Mouse (Mus musculus): ENCODE measurements around the gene Mrpl14. TPM values are rescaled to one million over a fixed set of nuclear protein-coding genes. Genes with fewer than 3 reads are reported as not detected.

The Mrpl14 gene
- polyA plus RNA-seq, 1 experiment from 2014 or later: 191 TPM

DNA sequence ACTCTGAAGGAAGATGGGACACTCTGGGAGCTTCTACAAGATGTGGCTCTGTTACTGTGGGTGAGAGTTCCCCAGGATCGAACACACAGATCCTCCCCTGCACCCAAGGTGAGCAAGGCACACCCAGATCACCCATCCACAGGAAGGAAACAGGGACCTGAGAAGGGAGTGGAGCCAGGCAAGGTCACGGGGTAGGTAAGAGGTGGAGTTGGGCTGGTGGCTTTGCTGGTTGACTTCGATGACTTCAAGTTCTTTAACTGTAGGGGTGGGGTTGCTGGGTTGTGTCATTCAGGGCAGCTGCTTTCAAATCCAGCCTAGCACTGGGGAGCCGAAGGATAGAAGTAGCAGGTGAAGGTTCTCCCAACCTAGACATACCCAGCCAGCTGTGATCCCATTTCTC lies 3.3 kb upstream of the Mrpl14 start:
- no peak overlapping the region for H3K4me3 ChIP-seq (ENCODE audit: low read length)
- WGBS: 84% methylated on average over 4 of the region's 4 CpGs
- H3K27me3 ChIP-seq (ENCODE audit: control insufficient read depth, insufficient read depth, low read depth, low read length): no peaks in the 10 kb centered on the region
- no peak overlapping the region for H3K27ac ChIP-seq (ENCODE audit: low read length)
- H3K4me2 ChIP-seq (ENCODE audit: low read depth, low read length): no peak overlapping the region
- peaks cover 3% of the 10 kb centered on the region; the same call in 1 of the 2 replicates for H3K36me3 ChIP-seq (ENCODE audit: control insufficient read depth, insufficient read depth, low read length)
- H3K4me1 ChIP-seq (replicated peaks; ENCODE audit: control insufficient read depth, insufficient read depth, low read length): peaks cover 25% of the 10 kb centered on the region
- no peak for ATAC-seq (ENCODE audit: low read depth)
- no peaks in the 10 kb centered on the region for H3K9me3 ChIP-seq (ENCODE audit: control insufficient read depth, low read length)
- no peak overlapping the region for H3K9ac ChIP-seq (ENCODE audit: low read length)

DNA sequence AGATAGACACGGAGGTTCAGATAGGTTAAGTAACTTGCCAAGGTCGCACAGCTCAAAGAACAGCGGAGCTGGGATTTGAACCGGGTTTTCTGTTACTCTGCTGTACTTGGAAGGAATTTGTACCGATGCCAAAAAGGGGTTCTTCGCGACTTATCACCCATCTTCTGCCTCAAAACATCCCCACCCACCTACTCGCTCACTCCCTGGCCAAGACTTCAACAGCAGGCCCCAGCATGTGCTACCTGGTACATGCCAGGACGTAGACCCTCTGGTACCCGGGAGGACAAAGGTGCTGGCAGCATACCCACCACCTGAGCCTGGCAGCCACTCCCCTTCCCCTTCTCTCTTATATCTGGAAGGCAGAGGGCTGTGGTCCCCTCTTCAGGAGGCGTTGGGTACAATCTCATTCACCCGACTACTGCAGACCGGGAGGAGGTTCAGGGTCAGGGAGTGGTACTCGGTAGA lies 1.4 kb upstream of the Mrpl14 start:
- Histone ChIP-seq H3K4me3 (ENCODE audit: low read length) (peak overlapping the region; percentile 94), H3K4me1 (replicated peaks; ENCODE audit: control insufficient read depth, insufficient read depth, low read length) (peaks cover 28% of the 10 kb centered on the region), H3K27ac (ENCODE audit: low read length) (peak overlapping the region; percentile 85), H3K27me3 (ENCODE audit: control insufficient read depth, insufficient read depth, low read depth, low read length) (no peaks in the 10 kb centered on the region), H3K36me3 (ENCODE audit: control insufficient read depth, insufficient read depth, low read length) (no peaks in the 10 kb centered on the region), H3K9me3 (ENCODE audit: control insufficient read depth, low read length) (no peaks in the 10 kb centered on the region), H3K9ac (ENCODE audit: low read length) (peak overlapping the region; percentile 90), H3K4me2 (ENCODE audit: low read depth, low read length) (peak overlapping the region; percentile 73)
- WGBS: 31% methylated on average over 14 of the region's 14 CpGs
- no peak for ATAC-seq (ENCODE audit: low read depth)

DNA sequence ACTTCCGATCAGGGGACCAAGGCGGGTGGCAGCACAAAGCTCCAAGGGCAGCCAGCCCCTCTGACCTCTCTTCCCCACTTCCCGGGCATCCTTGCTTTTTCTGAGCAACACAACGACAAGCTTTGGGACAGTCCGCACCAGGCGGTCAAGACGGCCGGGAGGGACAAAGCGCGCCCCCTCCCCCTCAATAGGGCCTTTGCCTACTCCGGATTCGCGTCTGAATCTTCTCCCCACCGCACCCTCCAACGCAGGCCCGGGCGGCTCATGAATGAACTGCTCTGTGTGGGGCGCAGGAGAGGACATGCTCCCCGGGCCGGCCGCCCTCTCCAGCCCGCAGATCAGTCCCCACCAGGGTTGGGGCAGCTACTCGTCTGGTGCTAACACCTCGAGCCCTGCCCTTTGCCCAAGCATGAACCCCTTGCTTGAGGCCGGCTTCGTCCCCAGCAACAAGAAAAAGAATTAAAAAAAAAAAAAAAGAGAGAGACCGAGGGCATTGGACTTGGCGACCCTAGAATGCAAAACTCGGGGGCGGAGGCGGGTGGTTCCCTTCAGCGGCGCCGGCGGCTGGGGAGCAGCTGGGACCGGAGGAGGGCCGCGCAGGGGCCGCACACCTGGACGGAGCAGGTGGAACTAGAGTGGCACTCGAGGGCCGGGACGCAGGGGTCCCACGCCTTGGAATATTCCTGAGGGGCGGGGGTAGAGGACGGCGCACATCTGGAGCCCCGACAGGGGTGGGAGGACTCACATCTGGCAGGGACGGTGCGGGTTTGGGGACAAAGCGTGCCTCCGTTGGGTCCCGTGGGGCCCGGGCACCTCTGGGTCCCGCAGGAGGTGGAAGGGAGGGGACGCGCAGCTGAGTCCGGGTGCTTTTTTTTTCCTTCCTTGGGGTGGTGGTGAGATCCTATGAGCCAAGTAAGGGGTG lies 690 bp upstream of the Mrpl14 start:
- Histone ChIP-seq H3K9me3 (ENCODE audit: control insufficient read depth, low read length) (no peaks in the 10 kb centered on the region), H3K4me1 (replicated peaks; ENCODE audit: control insufficient read depth, insufficient read depth, low read length) (peaks cover 28% of the 10 kb centered on the region), H3K27me3 (ENCODE audit: control insufficient read depth, insufficient read depth, low read depth, low read length) (no peaks in the 10 kb centered on the region), H3K4me3 (ENCODE audit: low read length) (peak overlapping the region; percentile 94), H3K36me3 (ENCODE audit: control insufficient read depth, insufficient read depth, low read length) (no peaks in the 10 kb centered on the region), H3K9ac (ENCODE audit: low read length) (peak overlapping the region; percentile 90), H3K4me2 (ENCODE audit: low read depth, low read length) (peak overlapping the region; percentile 73), H3K27ac (ENCODE audit: low read length) (peak overlapping the region; percentile 85)
- ATAC-seq (ENCODE audit: low read depth): peak; percentile 52
- under 1% methylated on average over 58 of the region's 58 CpGs for WGBS

DNA sequence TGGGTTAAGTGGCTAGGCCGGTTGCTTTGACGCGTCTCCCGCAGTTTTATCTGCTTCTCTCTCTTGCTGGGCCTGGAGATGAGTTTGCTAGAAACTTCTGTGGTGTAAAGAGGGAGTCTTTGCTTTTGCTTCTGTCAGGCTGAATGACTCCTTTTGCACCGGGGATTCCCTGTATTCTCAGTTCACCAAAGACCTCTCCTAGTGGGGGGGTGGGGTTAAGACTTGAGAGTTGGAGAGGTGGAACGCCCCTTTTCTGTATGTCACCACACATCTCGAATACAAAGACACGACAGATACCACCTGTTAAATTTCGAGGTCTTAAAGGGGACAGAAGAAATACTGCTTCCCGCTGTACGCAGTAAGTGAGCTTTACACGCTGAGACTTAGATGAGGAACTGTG lies 594 bp downstream of the Mrpl14 start, which contains the start of gene Tmem63b:
Tmem63b (minus strand) TSS at position 190 of the 400 bp plus-strand sequence.
- H3K27ac ChIP-seq (ENCODE audit: low read length): peak within 1 kb of the TSS; percentile 85
- 0 out of 2 replicates have a peak, but pooled peaks have one; percentile 11 for ATAC-seq (ENCODE audit: low read depth)
- H3K9me3 ChIP-seq (ENCODE audit: control insufficient read depth, low read length): no peaks in the 10 kb centered on the region
- peak within 1 kb of the TSS; percentile 94 for H3K4me3 ChIP-seq (ENCODE audit: low read length)
- peak within 1 kb of the TSS; percentile 73 for H3K4me2 ChIP-seq (ENCODE audit: low read depth, low read length)
- peaks cover 22% of the 10 kb centered on the region for H3K4me1 ChIP-seq (replicated peaks; ENCODE audit: control insufficient read depth, insufficient read depth, low read length)
- H3K27me3 ChIP-seq (ENCODE audit: control insufficient read depth, insufficient read depth, low read depth, low read length): no peaks in the 10 kb centered on the region
- peak within 1 kb of the TSS; percentile 97 for H3K9ac ChIP-seq (ENCODE audit: low read length)
- 3% methylated on average over 12 of the region's 12 CpGs for WGBS
- no peaks in the 10 kb centered on the region for H3K36me3 ChIP-seq (ENCODE audit: control insufficient read depth, insufficient read depth, low read length)

DNA sequence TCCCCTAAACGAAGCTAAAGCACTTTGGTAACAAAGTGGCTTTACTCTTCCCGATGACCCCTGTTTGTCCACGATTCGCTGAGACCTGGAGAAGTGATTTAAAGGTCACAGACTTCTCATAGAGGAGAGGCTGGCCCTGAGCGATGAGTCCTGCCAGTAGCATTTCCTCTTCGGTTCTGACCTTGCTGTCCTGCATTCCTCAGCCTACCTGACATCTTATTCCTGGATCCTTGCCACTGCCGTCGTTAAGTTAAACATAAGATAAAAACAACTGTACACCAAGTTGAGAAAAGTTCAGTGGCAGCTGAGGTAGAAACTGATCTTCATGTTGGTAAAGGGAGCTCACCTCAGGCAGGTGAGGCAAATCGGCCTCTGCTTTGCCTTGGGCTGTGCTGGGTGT lies 3.0 kb downstream of the Mrpl14 start:
- no peaks in the 10 kb centered on the region for H3K9me3 ChIP-seq (ENCODE audit: control insufficient read depth, low read length)
- peak overlapping the region; percentile 7; the same call in 1 of the 2 replicates for H3K27ac ChIP-seq (ENCODE audit: low read length)
- 58% methylated on average over 9 of the region's 9 CpGs for WGBS
- H3K27me3 ChIP-seq (ENCODE audit: control insufficient read depth, insufficient read depth, low read depth, low read length): no peaks in the 10 kb centered on the region
- H3K4me3 ChIP-seq (ENCODE audit: low read length): no peak overlapping the region
- ATAC-seq (ENCODE audit: low read depth): no peak
- H3K4me1 ChIP-seq (replicated peaks; ENCODE audit: control insufficient read depth, insufficient read depth, low read length): peaks cover 39% of the 10 kb centered on the region
- no peak overlapping the region for H3K4me2 ChIP-seq (ENCODE audit: low read depth, low read length)
- no peaks in the 10 kb centered on the region for H3K36me3 ChIP-seq (ENCODE audit: control insufficient read depth, insufficient read depth, low read length)
- no peak overlapping the region for H3K9ac ChIP-seq (ENCODE audit: low read length)

DNA sequence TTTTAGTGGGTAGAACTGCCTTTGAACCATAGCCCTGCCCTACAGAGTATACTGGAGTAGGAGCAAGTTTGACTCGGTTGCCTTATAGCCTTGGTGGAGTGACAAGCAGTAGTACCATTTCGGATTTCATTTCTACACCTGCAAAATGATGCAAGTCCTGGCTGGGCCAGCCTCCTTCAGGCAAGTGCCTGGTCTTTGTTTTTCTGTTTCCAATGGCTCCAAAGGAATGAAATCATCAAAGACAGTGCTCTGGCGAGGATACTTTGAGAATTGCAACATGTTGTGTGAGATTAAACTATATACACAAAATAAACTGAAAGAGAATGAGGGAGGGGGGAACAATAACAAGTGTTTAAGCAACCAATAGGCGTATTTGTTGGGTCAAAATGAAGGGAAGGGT lies 3.9 kb downstream of the Mrpl14 start:
- H3K27ac ChIP-seq (ENCODE audit: low read length): no peak overlapping the region
- no peak overlapping the region for H3K4me3 ChIP-seq (ENCODE audit: low read length)
- H3K9ac ChIP-seq (ENCODE audit: low read length): no peak overlapping the region
- H3K36me3 ChIP-seq (ENCODE audit: control insufficient read depth, insufficient read depth, low read length): no peaks in the 10 kb centered on the region
- H3K9me3 ChIP-seq (ENCODE audit: control insufficient read depth, low read length): no peaks in the 10 kb centered on the region
- no peaks in the 10 kb centered on the region for H3K27me3 ChIP-seq (ENCODE audit: control insufficient read depth, insufficient read depth, low read depth, low read length)
- WGBS: 88% methylated on average over 4 of the region's 4 CpGs
- no peak overlapping the region for H3K4me2 ChIP-seq (ENCODE audit: low read depth, low read length)
- peaks cover 37% of the 10 kb centered on the region for H3K4me1 ChIP-seq (replicated peaks; ENCODE audit: control insufficient read depth, insufficient read depth, low read length)
- ATAC-seq (ENCODE audit: low read depth): no peak

DNA sequence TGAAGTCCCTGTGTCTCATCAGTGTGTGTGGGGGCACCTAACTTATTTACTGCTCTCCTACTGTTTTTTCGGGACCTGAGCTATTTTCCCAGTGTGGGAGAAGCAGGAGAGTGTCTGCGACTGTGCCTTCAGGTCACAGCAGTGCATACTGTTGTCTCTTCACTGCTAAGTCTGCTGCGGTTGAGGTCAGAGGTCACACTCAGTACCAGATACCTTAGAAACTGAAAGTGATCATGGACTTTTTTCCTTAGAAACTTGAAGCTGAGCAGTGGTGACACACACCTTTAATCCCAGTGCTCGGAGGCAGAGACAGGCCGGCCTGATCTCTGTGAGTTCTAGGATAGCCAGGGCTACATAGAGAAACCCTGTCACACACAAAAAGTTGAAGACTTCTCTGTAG lies 6.0 kb downstream of the Mrpl14 start:
- H3K27me3 ChIP-seq (ENCODE audit: control insufficient read depth, insufficient read depth, low read depth, low read length): no peaks in the 10 kb centered on the region
- H3K36me3 ChIP-seq (ENCODE audit: control insufficient read depth, insufficient read depth, low read length): 0 out of 2 replicates have a peak, but pooled peaks cover 2% of the 10 kb centered on the region
- no peak overlapping the region for H3K4me2 ChIP-seq (ENCODE audit: low read depth, low read length)
- peaks cover 45% of the 10 kb centered on the region for H3K4me1 ChIP-seq (replicated peaks; ENCODE audit: control insufficient read depth, insufficient read depth, low read length)
- no peak overlapping the region for H3K9ac ChIP-seq (ENCODE audit: low read length)
- no peak for ATAC-seq (ENCODE audit: low read depth)
- WGBS: 71% methylated on average over 5 of the region's 5 CpGs
- H3K9me3 ChIP-seq (ENCODE audit: control insufficient read depth, low read length): no peaks in the 10 kb centered on the region
- no peak overlapping the region for H3K27ac ChIP-seq (ENCODE audit: low read length)
- H3K4me3 ChIP-seq (ENCODE audit: low read length): no peak overlapping the region

DNA sequence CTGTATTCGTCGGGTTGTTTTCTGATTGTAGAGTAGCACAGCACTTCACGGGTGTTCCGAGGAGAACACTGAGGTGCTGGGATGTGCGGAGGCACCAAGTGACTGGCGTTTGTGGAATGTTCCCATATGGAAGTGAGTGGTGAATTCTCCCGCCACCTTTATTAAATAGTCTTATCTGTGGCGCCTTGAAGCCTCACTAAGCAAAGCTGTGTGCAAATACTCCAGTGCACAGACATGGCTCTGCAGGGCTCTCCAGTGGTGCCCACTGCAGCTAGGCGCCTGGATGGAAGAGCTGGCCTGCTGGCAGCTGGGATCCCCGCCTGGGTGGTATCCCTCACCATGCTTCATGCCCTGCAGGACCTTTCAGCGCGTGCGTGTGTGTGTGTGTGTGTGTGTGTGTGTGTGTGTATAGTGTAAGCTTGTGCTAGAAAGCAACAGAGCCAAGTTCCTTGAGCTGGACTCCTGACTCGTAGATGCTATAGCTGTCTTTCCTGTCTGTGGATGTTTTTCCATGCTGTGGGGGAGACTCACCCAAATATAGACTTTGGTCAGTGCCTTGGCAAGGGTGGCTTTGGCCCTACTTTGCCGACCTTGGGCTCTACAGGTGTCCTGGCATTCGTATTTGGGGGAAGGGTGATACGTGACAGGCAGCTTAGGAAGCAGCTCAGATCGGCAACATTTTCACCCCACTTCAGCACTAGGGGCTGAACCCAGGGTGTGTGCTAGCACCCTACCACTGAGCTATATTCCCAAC lies 7.9 kb downstream of the Mrpl14 start:
- Histone ChIP-seq H3K4me2 (ENCODE audit: low read depth, low read length) (peak overlapping the region; percentile 36), H3K9ac (ENCODE audit: low read length) (peak overlapping the region; percentile 12; the same call in 1 of the 2 replicates), H3K36me3 (ENCODE audit: control insufficient read depth, insufficient read depth, low read length) (peaks cover 11% of the 10 kb centered on the region), H3K4me1 (replicated peaks; ENCODE audit: control insufficient read depth, insufficient read depth, low read length) (peaks cover 48% of the 10 kb centered on the region), H3K27me3 (ENCODE audit: control insufficient read depth, insufficient read depth, low read depth, low read length) (no peaks in the 10 kb centered on the region), H3K27ac (ENCODE audit: low read length) (peak overlapping the region; percentile 93), H3K4me3 (ENCODE audit: low read length) (no peak overlapping the region), H3K9me3 (ENCODE audit: control insufficient read depth, low read length) (no peaks in the 10 kb centered on the region)
- WGBS: 33% methylated on average over 18 of the region's 18 CpGs
- peak; percentile 89 for ATAC-seq (ENCODE audit: low read depth)
